Mouse (Mus musculus): ENCODE data around the gene Arhgap15.

DNA sequence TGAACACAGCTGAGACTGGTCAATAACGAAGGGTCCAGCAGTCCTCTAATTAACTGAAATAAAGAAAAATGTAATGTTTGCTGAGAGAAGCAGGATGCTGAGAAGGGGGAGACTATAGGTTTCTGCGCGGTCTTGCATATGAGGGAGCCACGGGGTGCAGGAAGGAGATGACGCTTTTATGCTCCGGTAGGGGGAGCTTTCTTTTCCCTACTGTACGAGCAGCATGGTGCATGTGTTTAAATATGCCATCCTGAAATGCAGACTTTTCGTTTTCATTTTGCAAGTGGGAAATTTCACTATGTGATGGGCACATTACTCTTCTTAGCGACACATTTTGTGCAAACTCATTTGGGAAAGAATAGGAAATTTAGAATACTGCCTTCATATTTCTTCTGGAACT lies 442.1 kb downstream of the Arhgap15 start:
- TF ChIP-seq EP300 (IDR thresholded peaks at IDR 0.05; ENCODE audit: insufficient read depth, low read depth, low read length) (no peak), POLR2A (IDR thresholded peaks at IDR 0.05; ENCODE audit: insufficient read depth, low read depth, low read length) (no peak), CTCF (IDR thresholded peaks at IDR 0.05) (no peak)

All from heart, adult 2 months (tissue).